Mouse (Mus musculus) hindbrain, embryonic 16.5 days (tissue): ENCODE data around the gene Hoxa9. TPM values are rescaled to one million over a fixed set of nuclear protein-coding genes. Genes with fewer than 3 reads are reported as not detected.

ENCODE experiments used
- ATAC-seq: fragments of 200-750 bp; cut with Nextera tagmentation; 2 replicates; pipeline ENCODE4 v1.8.0; 2017; ENCODE audit warnings: moderate TSS enrichment, moderate library complexity
- H3K27ac ChIP-seq: fragments of 300-500 bp; sonication (generic); 2 replicates; pipeline ENCODE4 v1.5.1; 2014; ENCODE audit warnings: low read depth, mild to moderate bottlenecking, control low read depth, low read length, moderate library complexity
- H3K27me3 ChIP-seq: fragments of 300-500 bp; sonication (generic); replicated peaks from 2 replicates; pipeline ENCODE4 v1.6.1; 2014; ENCODE audit warnings: low read length; ENCODE audit not compliant: control insufficient read depth, insufficient read depth
- H3K36me3 ChIP-seq: fragments of 300-500 bp; sonication (generic); 2 replicates; pipeline ENCODE4 v1.6.1; 2014; ENCODE audit warnings: mild to moderate bottlenecking, low read length, moderate library complexity, mixed read lengths; ENCODE audit not compliant: control insufficient read depth, insufficient read depth
- H3K4me1 ChIP-seq: fragments of 300-500 bp; sonication (generic); 2 replicates; pipeline ENCODE4 v1.6.1; 2014; ENCODE audit warnings: low read depth, low read length; ENCODE audit not compliant: control insufficient read depth, insufficient read depth
- H3K4me2 ChIP-seq: fragments of 300-500 bp; sonication (generic); 2 replicates; pipeline ENCODE4 v1.6.1; 2014; ENCODE audit warnings: mild to moderate bottlenecking, low read length, control low read depth, moderate library complexity
- H3K4me3 ChIP-seq: fragments of 300-500 bp; sonication (generic); 2 replicates; pipeline ENCODE4 v1.5.1; 2014; ENCODE audit warnings: mild to moderate bottlenecking, low read length, control low read depth, moderate library complexity
- H3K9ac ChIP-seq: fragments of 300-500 bp; sonication (generic); 2 replicates; pipeline ENCODE4 v1.6.1; 2014; ENCODE audit warnings: low read depth, mild to moderate bottlenecking, control low read depth, low read length, moderate library complexity
- H3K9me3 ChIP-seq: fragments of 300-500 bp; sonication (generic); 2 replicates; pipeline ENCODE4 v1.6.1; 2014; ENCODE audit warnings: mild to moderate bottlenecking, low read length, moderate library complexity; ENCODE audit not compliant: control insufficient read depth
- WGBS: fragments of 180-500 bp; shearing (Covaris S2); extraction: QIAGEN DNeasy Blood & Tissue Kit; methylation state at CpG from one replicate; pipeline ENCODE4 v1.1.7; 2014; 5-methylcytosine and 5-hydroxymethylcytosine counted together
- polyA plus RNA-seq: library from polyadenylated mRNA; unstranded; fragments of >200 nt; fragmentation: Nextera tagmentation; extraction: Ambion mirVana; gene quantifications from 2 replicates; pipeline ENCODE4 v1.2.1, GENCODE M21; 2015

The Hoxa9 gene
- polyA plus RNA-seq, 1 experiment from 2014 or later = 0.48 TPM

- WGBS = under 1% methylated on average over 70 of the region's 102 CpGs
Measured at GRCm38 (mm10) chr6:52190906-52191810, 39.7 kb downstream of the Hoxa9 start, which contains the start of gene Hoxa4. Gene Hoxa4 (minus strand): TSS chr6:52191753.

GRCm38 (mm10) chr6:52190410-52190809 is 40.5 kb downstream of the Hoxa9 start:
- Histone ChIP-seq H3K36me3 (no peaks in the 10 kb centered on the region), H3K4me2 (peak overlapping the region; percentile 67), H3K9me3 (no peaks in the 10 kb centered on the region), H3K4me1 (no peaks in the 10 kb centered on the region; the same call in none of the 2 replicates), H3K9ac (peak overlapping the region; percentile 72), H3K27me3 (peaks cover 47% of the 10 kb centered on the region), H3K27ac (peak overlapping the region; percentile 92), H3K4me3 (peak overlapping the region; percentile 52)
- no peak for ATAC-seq
- WGBS = 3% methylated on average over 23 of the region's 23 CpGs

More at GRCm38 (mm10) chr6:52190906-52191810, 39.7 kb downstream of the Hoxa9 start, which contains the start of gene Hoxa4:
- no peaks in the 10 kb centered on the region for H3K9me3 ChIP-seq
- H3K27me3 ChIP-seq = peaks cover 45% of the 10 kb centered on the region
- peak; percentile 49; the same call in 1 of the 2 replicates for ATAC-seq
- H3K27ac ChIP-seq = peak within 1 kb of the TSS; percentile 92
- H3K4me2 ChIP-seq = peak within 1 kb of the TSS; percentile 67
- peak within 1 kb of the TSS; percentile 72 for H3K9ac ChIP-seq
- no peaks in the 10 kb centered on the region; the same call in 1 of the 2 replicates for H3K4me1 ChIP-seq
- no peaks in the 10 kb centered on the region for H3K36me3 ChIP-seq
- peak within 1 kb of the TSS; percentile 52 for H3K4me3 ChIP-seq

DNA sequence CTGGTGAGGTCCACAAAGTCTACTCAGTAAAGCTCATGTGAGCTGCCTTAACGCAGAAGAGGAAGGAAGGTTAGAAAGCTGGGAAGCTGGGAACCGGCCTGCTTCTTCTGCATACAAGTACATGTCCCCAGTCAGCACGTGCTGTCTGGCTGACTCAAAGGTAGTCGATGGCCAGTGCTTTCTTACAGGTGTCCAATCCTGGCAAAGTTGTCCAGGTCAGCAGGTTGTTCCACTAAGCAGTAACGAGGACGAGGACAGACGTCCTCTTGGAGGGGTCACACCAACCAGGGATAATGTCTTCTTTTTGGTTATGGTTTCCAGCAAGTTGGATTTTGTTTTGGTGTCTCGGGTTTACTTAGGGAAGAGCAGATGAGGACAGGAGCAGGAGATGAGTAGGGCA is 41.0 kb downstream of the Hoxa9 start:
- Histone ChIP-seq H3K9ac (peak overlapping the region; percentile 13; the same call in 1 of the 2 replicates), H3K4me2 (peak overlapping the region; percentile 67), H3K27ac (peak overlapping the region; percentile 92), H3K27me3 (peaks cover 45% of the 10 kb centered on the region), H3K36me3 (no peaks in the 10 kb centered on the region), H3K4me1 (no peaks in the 10 kb centered on the region; the same call in none of the 2 replicates), H3K9me3 (no peaks in the 10 kb centered on the region), H3K4me3 (peak overlapping the region; percentile 52)
- no peak for ATAC-seq
- WGBS = 14% methylated on average over 8 of the region's 8 CpGs

- Histone ChIP-seq H3K27ac (peak overlapping the region; percentile 63), H3K4me1 (no peaks in the 10 kb centered on the region; the same call in none of the 2 replicates), H3K4me3 (peak overlapping the region; percentile 18)
Measured at GRCm38 (mm10) chr6:52189172-52189591, 41.7 kb downstream of the Hoxa9 start.

GRCm38 (mm10) chr6:52186500-52186899 is 44.4 kb downstream of the Hoxa9 start:
- ATAC-seq = no peak
- Histone ChIP-seq H3K27me3 (peaks cover 44% of the 10 kb centered on the region), H3K4me3 (no peak overlapping the region), H3K9ac (no peak overlapping the region), H3K36me3 (no peaks in the 10 kb centered on the region), H3K4me2 (no peak overlapping the region), H3K9me3 (no peaks in the 10 kb centered on the region), H3K4me1 (no peaks in the 10 kb centered on the region; the same call in none of the 2 replicates), H3K27ac (no peak overlapping the region)
- 18% methylated on average over 1 of the region's 1 CpGs for WGBS

More at GRCm38 (mm10) chr6:52189172-52189591, 41.7 kb downstream of the Hoxa9 start:
- Histone ChIP-seq H3K9me3 (no peaks in the 10 kb centered on the region), H3K36me3 (no peaks in the 10 kb centered on the region), H3K9ac (peak overlapping the region; percentile 2), H3K27me3 (peaks cover 41% of the 10 kb centered on the region), H3K4me2 (peak overlapping the region; percentile 67)
- WGBS = 11% methylated on average over 5 of the region's 5 CpGs
- no peak for ATAC-seq

DNA sequence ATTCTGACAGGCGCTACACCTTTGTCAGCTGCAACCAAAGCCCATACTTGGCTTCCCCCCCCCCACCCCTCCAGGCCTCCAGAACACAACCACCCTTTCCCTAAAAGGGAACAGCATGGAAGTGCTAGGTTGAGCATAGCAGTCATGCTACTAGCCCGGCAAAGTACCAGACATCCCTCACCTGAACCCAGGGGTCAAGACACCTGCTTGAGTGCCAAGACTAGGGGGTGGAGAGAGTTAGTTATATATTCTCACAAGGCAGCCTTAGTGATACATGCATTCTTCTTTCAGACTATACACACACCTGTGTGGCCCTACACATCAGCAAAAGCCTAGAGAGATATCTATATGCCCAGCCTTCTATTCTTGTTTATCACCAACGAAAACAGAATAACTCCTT is 45.1 kb downstream of the Hoxa9 start:
- H3K9me3 ChIP-seq = no peaks in the 10 kb centered on the region
- ATAC-seq = no peak
- H3K4me1 ChIP-seq = no peaks in the 10 kb centered on the region; the same call in 1 of the 2 replicates
- 16% methylated on average over 3 of the region's 3 CpGs for WGBS
- H3K36me3 ChIP-seq = no peaks in the 10 kb centered on the region
- no peak overlapping the region; the same call in 1 of the 2 replicates for H3K9ac ChIP-seq
- peaks cover 45% of the 10 kb centered on the region for H3K27me3 ChIP-seq
- no peak overlapping the region for H3K4me3 ChIP-seq
- peak overlapping the region; percentile 38; the same call in 1 of the 2 replicates for H3K4me2 ChIP-seq
- peak overlapping the region; percentile 59 for H3K27ac ChIP-seq

DNA sequence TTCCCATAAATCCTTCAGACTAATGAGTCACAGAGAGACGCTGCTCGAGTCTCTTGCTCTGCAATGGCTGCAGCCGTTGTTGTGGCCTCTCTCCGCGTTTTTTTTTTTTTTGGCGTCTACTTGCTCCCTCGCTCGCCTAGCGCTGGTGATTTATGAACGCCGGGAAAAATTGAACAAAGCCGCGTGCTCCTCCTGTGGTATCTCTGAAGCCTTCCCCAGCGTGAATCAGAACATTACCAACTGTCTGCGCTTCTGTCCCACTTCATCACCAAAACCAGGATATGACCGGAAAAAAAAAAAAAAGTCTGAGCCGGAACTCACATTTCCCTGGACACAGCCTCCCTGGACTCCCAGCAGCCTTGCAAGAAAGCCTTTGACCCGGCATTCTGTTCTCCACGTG is 45.7 kb downstream of the Hoxa9 start:
- WGBS = 3% methylated on average over 19 of the region's 19 CpGs
- no peak for ATAC-seq
- Histone ChIP-seq H3K27me3 (peaks cover 45% of the 10 kb centered on the region), H3K9me3 (no peaks in the 10 kb centered on the region), H3K36me3 (no peaks in the 10 kb centered on the region), H3K4me1 (no peaks in the 10 kb centered on the region; the same call in 1 of the 2 replicates), H3K4me2 (peak overlapping the region; percentile 38), H3K27ac (peak overlapping the region; percentile 59), H3K4me3 (peak overlapping the region; percentile 17), H3K9ac (peak overlapping the region; percentile 8)

- no peaks in the 10 kb centered on the region for H3K36me3 ChIP-seq
- peaks cover 45% of the 10 kb centered on the region for H3K27me3 ChIP-seq
- no peaks in the 10 kb centered on the region for H3K9me3 ChIP-seq
- H3K9ac ChIP-seq = 0 out of 2 replicates have a peak overlapping the region, but pooled peaks have one; percentile 3
- peak overlapping the region; percentile 0; the same call in 1 of the 2 replicates for H3K4me3 ChIP-seq
- H3K4me1 ChIP-seq = no peaks in the 10 kb centered on the region; the same call in 1 of the 2 replicates
- H3K27ac ChIP-seq = peak overlapping the region; percentile 75
- no peak for ATAC-seq
- H3K4me2 ChIP-seq = peak overlapping the region; percentile 38
- WGBS = 5% methylated on average over 6 of the region's 6 CpGs
Measured at GRCm38 (mm10) chr6:52184668-52185067, 46.2 kb downstream of the Hoxa9 start.
